Mouse (Mus musculus): Measurements from ENCODE around the gene Hoxd4.

Hoxd4 gene

GRCm38 (mm10) chr2:74724244-74725015, 12.7 kb downstream of the Hoxd4 start:
- ATAC-seq (ENCODE audit: insufficient number of reproducible peaks, low FRiP score, low TSS enrichment), result no peak

- ATAC-seq (ENCODE audit: insufficient number of reproducible peaks, low FRiP score, low TSS enrichment), result no peak
Observed at GRCm38 (mm10) chr2:74725171-74725570, 13.4 kb downstream of the Hoxd4 start.

GRCm38 (mm10) chr2:74726551-74726950, 14.8 kb downstream of the Hoxd4 start, which contains the start of gene Gm28230:
Gene Gm28230, plus strand, starts transcription at chr2:74726728.
- ATAC-seq (ENCODE audit: insufficient number of reproducible peaks, low FRiP score, low TSS enrichment), result no peak

- no peak for ATAC-seq (ENCODE audit: insufficient number of reproducible peaks, low FRiP score, low TSS enrichment)
Observed at GRCm38 (mm10) chr2:74726973-74727639, 15.4 kb downstream of the Hoxd4 start.

GRCm38 (mm10) chr2:74727640-74728302, 16.0 kb downstream of the Hoxd4 start:
- ATAC-seq (ENCODE audit: insufficient number of reproducible peaks, low FRiP score, low TSS enrichment), result no peak

GRCm38 (mm10) chr2:74728303-74728680, 16.6 kb downstream of the Hoxd4 start:
- ATAC-seq (ENCODE audit: insufficient number of reproducible peaks, low FRiP score, low TSS enrichment), result no peak

- ATAC-seq (ENCODE audit: insufficient number of reproducible peaks, low FRiP score, low TSS enrichment), result no peak
Observed at GRCm38 (mm10) chr2:74730331-74730730, 18.6 kb downstream of the Hoxd4 start.

GRCm38 (mm10) chr2:74731055-74731454, 19.3 kb downstream of the Hoxd4 start:
- ATAC-seq (ENCODE audit: insufficient number of reproducible peaks, low FRiP score, low TSS enrichment), result no peak

GRCm38 (mm10) chr2:74731799-74732512, 20.2 kb downstream of the Hoxd4 start:
- ATAC-seq (ENCODE audit: insufficient number of reproducible peaks, low FRiP score, low TSS enrichment), result no peak

- no peak for ATAC-seq (ENCODE audit: insufficient number of reproducible peaks, low FRiP score, low TSS enrichment)
Observed at GRCm38 (mm10) chr2:74732513-74733316, 21.0 kb downstream of the Hoxd4 start.

GRCm38 (mm10) chr2:74733317-74733661, 21.6 kb downstream of the Hoxd4 start:
- ATAC-seq (ENCODE audit: insufficient number of reproducible peaks, low FRiP score, low TSS enrichment), result no peak

GRCm38 (mm10) chr2:74733765-74734164, 22.0 kb downstream of the Hoxd4 start:
- no peak for ATAC-seq (ENCODE audit: insufficient number of reproducible peaks, low FRiP score, low TSS enrichment)

- no peak for ATAC-seq (ENCODE audit: insufficient number of reproducible peaks, low FRiP score, low TSS enrichment)
Observed at GRCm38 (mm10) chr2:74734451-74734850, 22.7 kb downstream of the Hoxd4 start.

GRCm38 (mm10) chr2:74734996-74735811, 23.5 kb downstream of the Hoxd4 start:
- no peak for ATAC-seq (ENCODE audit: insufficient number of reproducible peaks, low FRiP score, low TSS enrichment)

- no peak for ATAC-seq (ENCODE audit: insufficient number of reproducible peaks, low FRiP score, low TSS enrichment)
Observed at GRCm38 (mm10) chr2:74735851-74736687, 24.3 kb downstream of the Hoxd4 start.

GRCm38 (mm10) chr2:74736688-74737577, 25.2 kb downstream of the Hoxd4 start:
- no peak for ATAC-seq (ENCODE audit: insufficient number of reproducible peaks, low FRiP score, low TSS enrichment)

- no peak for ATAC-seq (ENCODE audit: insufficient number of reproducible peaks, low FRiP score, low TSS enrichment)
Observed at GRCm38 (mm10) chr2:74737578-74738070, 25.9 kb downstream of the Hoxd4 start.
